Mouse (Mus musculus) retina, postnatal 1 day (tissue): Measurements from ENCODE around the gene Ddx19a.
"Not testable (repeated sequence)": the region's sequence is repeated elsewhere in the genome, so short reads cannot be mapped to it uniquely, and the experiment has no call there.

ENCODE experiments used
- DNase-seq: peaks from one replicate; pipeline ENCODE4 v3.0.0-alpha.2; 2012

Ddx19a gene

GRCm38 (mm10) chr8:110932444-110932843, 65.2 kb downstream of the Ddx19a start:
- no peak for DNase-seq

- no peak for DNase-seq
Measured at GRCm38 (mm10) chr8:110931176-110931939, 66.2 kb downstream of the Ddx19a start.

GRCm38 (mm10) chr8:110929672-110930071, 67.9 kb downstream of the Ddx19a start:
- DNase-seq = not testable (repeated sequence)

GRCm38 (mm10) chr8:110929066-110929465, 68.5 kb downstream of the Ddx19a start:
- DNase-seq = no peak

GRCm38 (mm10) chr8:110928435-110928834, 69.2 kb downstream of the Ddx19a start:
- DNase-seq = no peak

GRCm38 (mm10) chr8:110926690-110927089, 70.9 kb downstream of the Ddx19a start:
- DNase-seq = no peak

- DNase-seq = no peak
Measured at GRCm38 (mm10) chr8:110925691-110926140, 71.9 kb downstream of the Ddx19a start.
